ENCODE assay signal across 8 mouse cellular contexts in genomic region chr6:145210816-145211338, GRCm38 (mm10). TPM values are rescaled to one million over a fixed set of nuclear protein-coding genes. Genes with fewer than 3 reads are reported as not detected.
DNase-seq lines count a peak whose midpoint lies in the region; ATAC-seq and TF ChIP-seq lines count a peak whose summit lies in the region.

Gene Casc1, minus strand, starts transcription at chr6:145211005.
Gene Etfrf1, plus strand, starts transcription at chr6:145211134.

- TF ChIP-seq POLR2A in olfactory bulb, adult 2 months (IDR thresholded peaks at IDR 0.05; ENCODE audit: insufficient read depth, low read depth, low read length) = peak; percentile 98
- peak; percentile 90 for TF ChIP-seq POLR2A in thymus, adult 2 months (IDR thresholded peaks at IDR 0.05; ENCODE audit: control insufficient read depth, extremely low read depth, insufficient read depth, low read length, poor library complexity)

- no peaks in the 10 kb centered on the region for H3K9me3 ChIP-seq in G1E (replicated peaks)
- H3K9me3 ChIP-seq in forebrain, embryonic 16.5 days (ENCODE audit: control insufficient read depth, low read length) = no peaks in the 10 kb centered on the region
- H3K9me3 ChIP-seq in lung, embryonic 14.5 days (ENCODE audit: low read depth, low read length) = no peaks in the 10 kb centered on the region

- H3K27me3 ChIP-seq in G1E (ENCODE audit: insufficient read depth, low read length) = no peaks in the 10 kb centered on the region
- no peaks in the 10 kb centered on the region for H3K27me3 ChIP-seq in forebrain, embryonic 16.5 days (replicated peaks; ENCODE audit: control insufficient read depth, insufficient read depth, low read length)
- no peaks in the 10 kb centered on the region for H3K27me3 ChIP-seq in lung, embryonic 14.5 days (ENCODE audit: insufficient read depth, low read length)
- no peaks in the 10 kb centered on the region for H3K27me3 ChIP-seq in thymus, adult 2 months (ENCODE audit: control insufficient read depth, insufficient read depth, low read length)

- peaks cover 13% of the 10 kb centered on the region for H3K4me1 ChIP-seq in G1E (ENCODE audit: insufficient read depth, low read depth, low read length)
- H3K4me1 ChIP-seq in forebrain, embryonic 16.5 days (replicated peaks; ENCODE audit: control insufficient read depth, insufficient read depth, low read length) = peaks cover 11% of the 10 kb centered on the region
- H3K4me1 ChIP-seq in lung, embryonic 14.5 days (ENCODE audit: insufficient read depth) = peaks cover 10% of the 10 kb centered on the region
- no peaks in the 10 kb centered on the region for H3K4me1 ChIP-seq in olfactory bulb, adult 2 months (ENCODE audit: control insufficient read depth, insufficient read depth, low read length)
- 0 out of 2 replicates have a peak, but pooled peaks cover 2% of the 10 kb centered on the region for H3K4me1 ChIP-seq in thymus, adult 2 months (replicated peaks; ENCODE audit: control insufficient read depth, insufficient read depth, low read length)

- peaks cover 24% of the 10 kb centered on the region for H3K36me3 ChIP-seq in G1E (replicated peaks)
- H3K36me3 ChIP-seq in forebrain, embryonic 16.5 days (ENCODE audit: control insufficient read depth, insufficient read depth) = no peaks in the 10 kb centered on the region
- peaks cover 5% of the 10 kb centered on the region; the same call in 1 of the 2 replicates for H3K36me3 ChIP-seq in lung, embryonic 14.5 days (ENCODE audit: insufficient read depth)
- H3K36me3 ChIP-seq in thymus, adult 2 months (ENCODE audit: control insufficient read depth, insufficient read depth, low read length) = 0 out of 2 replicates have a peak, but pooled peaks cover under 1% of the 10 kb centered on the region

- intact Hi-C loops in heart, postnatal 36 days (cut with DNase I) = loop anchor here (1.0 kb wide), 1 partner anchor 131 kb away; no protein-coding TSS in a partner anchor

- H3K9ac ChIP-seq in forebrain, embryonic 16.5 days (replicated peaks; ENCODE audit: low read depth, low read length) = peak within 1 kb of the TSS; percentile 75
- peak within 1 kb of the TSS; percentile 88 for H3K9ac ChIP-seq in lung, embryonic 14.5 days

- DNase-seq in G1E (ENCODE audit: low spot score) = peak; percentile 77
- peak; percentile 95 to 99 for DNase-seq in cerebellum, adult 18-20 months
- peak; percentile 95 to 98 for DNase-seq in heart, postnatal 36 days
- DNase-seq in layer of hippocampus, adult 2 months (ENCODE audit: low spot score in 2 of 2) = peak; percentile 95 to 99
- peak; percentile 100 for DNase-seq in lung, embryonic 14.5 days
- DNase-seq in thymus, adult 2 months = peak; percentile 98

- peak within 1 kb of the TSS; percentile 65 for H3K4me2 ChIP-seq in forebrain, embryonic 16.5 days (ENCODE audit: low read length)
- peak within 1 kb of the TSS; percentile 68 for H3K4me2 ChIP-seq in lung, embryonic 14.5 days

- peak within 1 kb of the TSS; percentile 75 for H3K4me3 ChIP-seq in G1E (ENCODE audit: low read depth, low read length)
- H3K4me3 ChIP-seq in forebrain, embryonic 16.5 days (replicated peaks; ENCODE audit: low read length) = peak within 1 kb of the TSS; percentile 62
- H3K4me3 ChIP-seq in layer of hippocampus, adult 2 months = peak within 1 kb of the TSS; percentile 68
- peak within 1 kb of the TSS; percentile 72 for H3K4me3 ChIP-seq in lung, embryonic 14.5 days (ENCODE audit: low read depth, low read length)
- H3K4me3 ChIP-seq in olfactory bulb, adult 2 months (ENCODE audit: insufficient read depth, low read depth, low read length) = peak within 1 kb of the TSS; percentile 86
- peak within 1 kb of the TSS; percentile 78 for H3K4me3 ChIP-seq in thymus, adult 2 months (ENCODE audit: control insufficient read depth, insufficient read depth, low read length)

- peak; percentile 93 for ATAC-seq in G1E (ENCODE audit: extremely low read depth, insufficient number of reproducible peaks, low FRiP score, poor library complexity, severe bottlenecking)
- peak; percentile 100 for ATAC-seq in forebrain, embryonic 16.5 days
- peak; percentile 100 for ATAC-seq in lung, embryonic 14.5 days (ENCODE audit: insufficient read depth)

- H3K27ac ChIP-seq in forebrain, embryonic 16.5 days (ENCODE audit: low read length) = peak within 1 kb of the TSS; percentile 91
- peak within 1 kb of the TSS; percentile 96 for H3K27ac ChIP-seq in layer of hippocampus, adult 2 months
- peak within 1 kb of the TSS; percentile 98 for H3K27ac ChIP-seq in lung, embryonic 14.5 days (ENCODE audit: low read depth)
- H3K27ac ChIP-seq in olfactory bulb, adult 2 months (ENCODE audit: insufficient read depth, low read depth, low read length) = peak within 1 kb of the TSS; percentile 91
- peak within 1 kb of the TSS; percentile 64 for H3K27ac ChIP-seq in thymus, adult 2 months (ENCODE audit: control insufficient read depth, insufficient read depth, low read length)

- under 1% methylated on average over 36 of the region's 36 CpGs for WGBS in forebrain, embryonic 16.5 days
- under 1% methylated on average over 36 of the region's 36 CpGs for WGBS in lung, embryonic 14.5 days
- under 1% methylated on average over 36 of the region's 36 CpGs for WGBS in olfactory bulb, adult 2 months
- under 1% methylated on average over 36 of the region's 36 CpGs for WGBS in thymus, adult 2 months

- TF ChIP-seq CTCF in G1E (IDR thresholded peaks at IDR 0.05; ENCODE audit: low read depth, low read length) = no peak
- TF ChIP-seq CTCF in layer of hippocampus, adult 2 months (conservative IDR thresholded peaks at IDR 0.05) = no peak
- no peak for TF ChIP-seq CTCF in lung, embryonic 14.5 days (IDR thresholded peaks at IDR 0.05; ENCODE audit: low read depth)
- no peak for TF ChIP-seq CTCF in olfactory bulb, adult 2 months (IDR thresholded peaks at IDR 0.05; ENCODE audit: insufficient read depth, low read depth, low read length)
- TF ChIP-seq CTCF in thymus, adult 2 months (IDR thresholded peaks at IDR 0.05; ENCODE audit: borderline replicate concordance, control insufficient read depth, extremely low read depth, insufficient read depth, low read length, poor library complexity) = 0 out of 2 replicates have a peak, but pooled peaks have one; percentile 24

RNA-seq across cellular contexts. Expression of gene Casc1, which starts in this region (rescaled TPM):
- total RNA-seq in G1E (2014; fragmentation: Nextera tagmentation) (0.60 and 1.1 TPM in 2 replicates), G1E (2017) (0.71 and 0.76 TPM in 2 replicates)
- polyA plus RNA-seq in G1E (2012) = not detected in 2 replicates
- polyA plus RNA-seq in forebrain, embryonic 16.5 days (2015; fragmentation: Nextera tagmentation; extraction: Ambion mirVana) = 0.71 and 0.81 TPM in 2 replicates
- total RNA-seq in heart, postnatal 36 days (2021) = 1 to 10 TPM; 1.1 to 1.4 TPM
- 1 to 10 TPM; 1.4 to 1.9 TPM for total RNA-seq in layer of hippocampus, adult 2 months (2021)
- 0.50 and 0.77 TPM in 2 replicates for polyA plus RNA-seq in lung, embryonic 14.5 days (2014; fragmentation: Nextera tagmentation; extraction: Ambion mirVana)
- not detected in 2 replicates for polyA plus RNA-seq in olfactory bulb, adult 2 months (2012; ENCODE audit: insufficient read depth, insufficient read length, low replicate concordance, missing spikeins)
- polyA plus RNA-seq in thymus, adult 2 months (2012; rRNA removed) = 1.2 and 1.6 TPM in 2 replicates

RNA-seq across cellular contexts. Expression of gene Etfrf1, which starts in this region (rescaled TPM):
- total RNA-seq in G1E (2014; fragmentation: Nextera tagmentation) (22.2 and 25.6 TPM in 2 replicates), G1E (2017) (39.0 and 47.8 TPM in 2 replicates)
- polyA plus RNA-seq in G1E (2012) = 1.1 and 1.5 TPM in 2 replicates
- 24.3 and 25.9 TPM in 2 replicates for polyA plus RNA-seq in forebrain, embryonic 16.5 days (2015; fragmentation: Nextera tagmentation; extraction: Ambion mirVana)
- total RNA-seq in heart, postnatal 36 days (2021) = 100 to 1,000 TPM; 103 to 119 TPM
- 10 to 100 TPM; 21.9 to 28.1 TPM for total RNA-seq in layer of hippocampus, adult 2 months (2021)
- polyA plus RNA-seq in lung, embryonic 14.5 days (2014; fragmentation: Nextera tagmentation; extraction: Ambion mirVana) = 23.9 and 24.5 TPM in 2 replicates
- not detected in 2 replicates for polyA plus RNA-seq in olfactory bulb, adult 2 months (2012; ENCODE audit: insufficient read depth, insufficient read length, low replicate concordance, missing spikeins)
- 5.1 and 5.3 TPM in 2 replicates for polyA plus RNA-seq in thymus, adult 2 months (2012; rRNA removed)

Comparison
In these comparisons a context has a peak if more than half of its experiments do, and no peak if none do; other contexts are left out.
1. Peak in every context shown above with its lines: DNase-seq, ATAC-seq, H3K4me3 ChIP-seq and H3K27ac ChIP-seq.